Mouse (Mus musculus): ENCODE results near the gene 9930021J03Rik. TPM values are rescaled to one million over a fixed set of nuclear protein-coding genes. Genes with fewer than 3 reads are reported as not detected.

The 9930021J03Rik gene
- total and polyA plus RNA-seq, 2 experiments from 2014 or later = 5.2 to 23.8 TPM

GRCm38 (mm10) chr19:29810022-29810421 lies 4.2 kb upstream of the 9930021J03Rik start:
- H3K4me2 ChIP-seq (ENCODE audit: low read depth, low read length) = no peak overlapping the region

GRCm38 (mm10) chr19:29805101-29805916 lies 480 bp downstream of the 9930021J03Rik start:
- Histone ChIP-seq H3K4me2 (ENCODE audit: low read depth, low read length) (peak overlapping the region; percentile 91), H3K9ac (replicated peaks; ENCODE audit: low read length) (peak overlapping the region; percentile 88), H3K36me3 (ENCODE audit: insufficient read depth, low read length) (peaks cover 8% of the 10 kb centered on the region), H3K4me1 (ENCODE audit: insufficient read depth, low read length) (peaks cover 14% of the 10 kb centered on the region; the same call in 1 of the 2 replicates), H3K27me3 (ENCODE audit: insufficient read depth, low read length) (no peaks in the 10 kb centered on the region), H3K4me3 (ENCODE audit: low read length) (peak overlapping the region; percentile 83), H3K9me3 (ENCODE audit: low read length) (no peaks in the 10 kb centered on the region), H3K27ac (peak overlapping the region; percentile 97)
- peak; percentile 73 for DNase-seq (ENCODE audit: low spot score)
- WGBS = under 1% methylated on average over 67 of the region's 72 CpGs
- peak; percentile 44 for ATAC-seq
- TF ChIP-seq CTCF (IDR thresholded peaks at IDR 0.05; ENCODE audit: low read depth) = no peak; the same call in 1 of the 2 replicates

More at GRCm38 (mm10) chr19:29810022-29810421, 4.2 kb upstream of the 9930021J03Rik start:
- no peaks in the 10 kb centered on the region for H3K27me3 ChIP-seq (ENCODE audit: insufficient read depth, low read length)
- peaks cover 9% of the 10 kb centered on the region for H3K4me1 ChIP-seq (ENCODE audit: insufficient read depth, low read length)
- no peak overlapping the region for H3K4me3 ChIP-seq (ENCODE audit: low read length)
- peaks cover 8% of the 10 kb centered on the region for H3K36me3 ChIP-seq (ENCODE audit: insufficient read depth, low read length)
- WGBS = 94% methylated on average over 5 of the region's 5 CpGs
- no peak for TF ChIP-seq CTCF (IDR thresholded peaks at IDR 0.05; ENCODE audit: low read depth)
- no peaks in the 10 kb centered on the region for H3K9me3 ChIP-seq (ENCODE audit: low read length)
- no peak overlapping the region for H3K27ac ChIP-seq
- no peak for ATAC-seq
- no peak overlapping the region for H3K9ac ChIP-seq (replicated peaks; ENCODE audit: low read length)
- no peak for DNase-seq (ENCODE audit: low spot score)

- WGBS = 25% methylated on average over 3 of the region's 3 CpGs
- H3K9ac ChIP-seq (replicated peaks; ENCODE audit: low read length) = no peak overlapping the region
Observed at GRCm38 (mm10) chr19:29803946-29804345, 1.8 kb downstream of the 9930021J03Rik start.

GRCm38 (mm10) chr19:29797371-29797770 lies 8.4 kb downstream of the 9930021J03Rik start:
- TF ChIP-seq CTCF (IDR thresholded peaks at IDR 0.05; ENCODE audit: low read depth) = no peak
- Histone ChIP-seq H3K27me3 (ENCODE audit: insufficient read depth, low read length) (no peaks in the 10 kb centered on the region), H3K4me2 (ENCODE audit: low read depth, low read length) (no peak overlapping the region), H3K9ac (replicated peaks; ENCODE audit: low read length) (no peak overlapping the region), H3K4me1 (ENCODE audit: insufficient read depth, low read length) (peaks cover 5% of the 10 kb centered on the region; the same call in 1 of the 2 replicates), H3K36me3 (ENCODE audit: insufficient read depth, low read length) (no peaks in the 10 kb centered on the region), H3K9me3 (ENCODE audit: low read length) (no peaks in the 10 kb centered on the region), H3K27ac (no peak overlapping the region), H3K4me3 (ENCODE audit: low read length) (no peak overlapping the region)
- 90% methylated on average over 3 of the region's 3 CpGs for WGBS
- no peak for ATAC-seq
- no peak for DNase-seq (ENCODE audit: low spot score)

More at GRCm38 (mm10) chr19:29803946-29804345, 1.8 kb downstream of the 9930021J03Rik start:
- Histone ChIP-seq H3K27me3 (ENCODE audit: insufficient read depth, low read length) (no peaks in the 10 kb centered on the region), H3K4me2 (ENCODE audit: low read depth, low read length) (peak overlapping the region; percentile 91), H3K27ac (no peak overlapping the region), H3K9me3 (ENCODE audit: low read length) (no peaks in the 10 kb centered on the region), H3K4me3 (ENCODE audit: low read length) (peak overlapping the region; percentile 83), H3K36me3 (ENCODE audit: insufficient read depth, low read length) (no peaks in the 10 kb centered on the region), H3K4me1 (ENCODE audit: insufficient read depth, low read length) (peaks cover 14% of the 10 kb centered on the region; the same call in 1 of the 2 replicates)
- DNase-seq (ENCODE audit: low spot score) = no peak
- no peak for TF ChIP-seq CTCF (IDR thresholded peaks at IDR 0.05; ENCODE audit: low read depth)
- ATAC-seq = no peak

GRCm38 (mm10) chr19:29787997-29788396 lies 17.8 kb downstream of the 9930021J03Rik start:
- no peaks in the 10 kb centered on the region for H3K9me3 ChIP-seq (ENCODE audit: low read length)
- ATAC-seq (no peak), DNase-seq (ENCODE audit: low spot score) (no peak)
- no peak overlapping the region for H3K27ac ChIP-seq
- H3K9ac ChIP-seq (replicated peaks; ENCODE audit: low read length) = no peak overlapping the region
- TF ChIP-seq CTCF (IDR thresholded peaks at IDR 0.05; ENCODE audit: low read depth) = no peak
- no peaks in the 10 kb centered on the region for H3K4me1 ChIP-seq (ENCODE audit: insufficient read depth, low read length)
- H3K4me2 ChIP-seq (ENCODE audit: low read depth, low read length) = no peak overlapping the region
- no peak overlapping the region for H3K4me3 ChIP-seq (ENCODE audit: low read length)
- H3K36me3 ChIP-seq (ENCODE audit: insufficient read depth, low read length) = 0 out of 2 replicates have a peak, but pooled peaks cover 3% of the 10 kb centered on the region
- no peaks in the 10 kb centered on the region for H3K27me3 ChIP-seq (ENCODE audit: insufficient read depth, low read length)

- no peak overlapping the region for H3K9ac ChIP-seq (replicated peaks; ENCODE audit: low read length)
- DNase-seq (ENCODE audit: low spot score) = no peak
- no peak for ATAC-seq
- WGBS = 96% methylated on average over 2 of the region's 2 CpGs
- no peaks in the 10 kb centered on the region for H3K9me3 ChIP-seq (ENCODE audit: low read length)
- no peak overlapping the region for H3K27ac ChIP-seq
- H3K4me3 ChIP-seq (ENCODE audit: low read length) = no peak overlapping the region
- no peaks in the 10 kb centered on the region for H3K27me3 ChIP-seq (ENCODE audit: insufficient read depth, low read length)
- 0 out of 2 replicates have a peak, but pooled peaks cover 3% of the 10 kb centered on the region for H3K36me3 ChIP-seq (ENCODE audit: insufficient read depth, low read length)
- no peak for TF ChIP-seq CTCF (IDR thresholded peaks at IDR 0.05; ENCODE audit: low read depth)
- no peak overlapping the region for H3K4me2 ChIP-seq (ENCODE audit: low read depth, low read length)
- no peaks in the 10 kb centered on the region for H3K4me1 ChIP-seq (ENCODE audit: insufficient read depth, low read length)
Observed at GRCm38 (mm10) chr19:29782914-29783313, 22.9 kb downstream of the 9930021J03Rik start.

GRCm38 (mm10) chr19:29753939-29754338 lies 51.9 kb downstream of the 9930021J03Rik start:
- H3K36me3 ChIP-seq (ENCODE audit: insufficient read depth, low read length) = no peaks in the 10 kb centered on the region; the same call in 1 of the 2 replicates
- H3K9me3 ChIP-seq (ENCODE audit: low read length) = no peaks in the 10 kb centered on the region
- no peak overlapping the region for H3K27ac ChIP-seq
- H3K4me2 ChIP-seq (ENCODE audit: low read depth, low read length) = no peak overlapping the region
- DNase-seq (ENCODE audit: low spot score) = no peak
- no peak for ATAC-seq
- no peaks in the 10 kb centered on the region for H3K27me3 ChIP-seq (ENCODE audit: insufficient read depth, low read length)
- H3K9ac ChIP-seq (replicated peaks; ENCODE audit: low read length) = no peak overlapping the region
- H3K4me3 ChIP-seq (ENCODE audit: low read length) = no peak overlapping the region
- WGBS = 82% methylated on average over 2 of the region's 2 CpGs
- TF ChIP-seq CTCF (IDR thresholded peaks at IDR 0.05; ENCODE audit: low read depth) = no peak
- H3K4me1 ChIP-seq (ENCODE audit: insufficient read depth, low read length) = no peaks in the 10 kb centered on the region
